Mouse (Mus musculus): ENCODE results near the gene H2-Oa. TPM values are rescaled to one million over a fixed set of nuclear protein-coding genes. Genes with fewer than 3 reads are reported as not detected.
"Not testable (repeated sequence)": the region's sequence is repeated elsewhere in the genome, so short reads cannot be mapped to it uniquely, and the experiment has no call there.

Gene H2-Oa
- polyA plus RNA-seq, 1 experiment from 2014 or later: 0.79 TPM

- peaks cover 55% of the 10 kb centered on the region for H3K27me3 ChIP-seq
- H3K4me3 ChIP-seq: no peak overlapping the region
- no peaks in the 10 kb centered on the region for H3K9me3 ChIP-seq
- no peak overlapping the region for H3K4me2 ChIP-seq
- no peak overlapping the region for H3K27ac ChIP-seq
- H3K36me3 ChIP-seq: no peaks in the 10 kb centered on the region
- no peak for ATAC-seq (ENCODE audit: insufficient number of reproducible peaks, low FRiP score, low TSS enrichment, low read depth)
- WGBS: 71% methylated on average over 7 of the region's 7 CpGs
- no peak overlapping the region for H3K9ac ChIP-seq
- H3K4me1 ChIP-seq: peaks cover 20% of the 10 kb centered on the region
These were observed 45.5 kb downstream of the H2-Oa start for GRCm38 (mm10) chr17:34137601-34138000.

- H3K4me2 ChIP-seq: no peak overlapping the region
- WGBS: 71% methylated on average over 7 of the region's 7 CpGs
These were observed 46.5 kb downstream of the H2-Oa start for GRCm38 (mm10) chr17:34138655-34139054.

GRCm38 (mm10) chr17:34139416-34139815 is 47.3 kb downstream of the H2-Oa start:
- Histone ChIP-seq H3K9ac (peak overlapping the region; percentile 18; the same call in 1 of the 2 replicates), H3K9me3 (no peaks in the 10 kb centered on the region), H3K4me3 (peak overlapping the region; percentile 33), H3K36me3 (no peaks in the 10 kb centered on the region), H3K4me1 (peaks cover 26% of the 10 kb centered on the region), H3K4me2 (peak overlapping the region; percentile 54), H3K27ac (no peak overlapping the region), H3K27me3 (peaks cover 55% of the 10 kb centered on the region)
- WGBS: 3% methylated on average over 16 of the region's 16 CpGs
- ATAC-seq (ENCODE audit: insufficient number of reproducible peaks, low FRiP score, low TSS enrichment, low read depth): no peak

More at GRCm38 (mm10) chr17:34138655-34139054, 46.5 kb downstream of the H2-Oa start:
- Histone ChIP-seq H3K9me3 (no peaks in the 10 kb centered on the region), H3K27me3 (peaks cover 55% of the 10 kb centered on the region), H3K4me1 (peaks cover 26% of the 10 kb centered on the region), H3K27ac (no peak overlapping the region), H3K9ac (no peak overlapping the region), H3K36me3 (no peaks in the 10 kb centered on the region), H3K4me3 (no peak overlapping the region)
- ATAC-seq (ENCODE audit: insufficient number of reproducible peaks, low FRiP score, low TSS enrichment, low read depth): no peak

GRCm38 (mm10) chr17:34140240-34140639 is 48.1 kb downstream of the H2-Oa start:
- Histone ChIP-seq H3K4me2 (no peak overlapping the region), H3K9me3 (no peaks in the 10 kb centered on the region), H3K4me1 (peaks cover 26% of the 10 kb centered on the region), H3K27me3 (peaks cover 55% of the 10 kb centered on the region), H3K4me3 (no peak overlapping the region), H3K9ac (no peak overlapping the region), H3K36me3 (no peaks in the 10 kb centered on the region), H3K27ac (no peak overlapping the region)
- no peak for ATAC-seq (ENCODE audit: insufficient number of reproducible peaks, low FRiP score, low TSS enrichment, low read depth)
- 15% methylated on average over 5 of the region's 5 CpGs for WGBS

- Histone ChIP-seq H3K27me3 (peaks cover 52% of the 10 kb centered on the region), H3K9ac (no peak overlapping the region), H3K4me2 (no peak overlapping the region), H3K9me3 (no peaks in the 10 kb centered on the region), H3K4me1 (peaks cover 21% of the 10 kb centered on the region), H3K36me3 (no peaks in the 10 kb centered on the region), H3K27ac (no peak overlapping the region), H3K4me3 (no peak overlapping the region)
- WGBS: 61% methylated on average over 4 of the region's 4 CpGs
- ATAC-seq (ENCODE audit: insufficient number of reproducible peaks, low FRiP score, low TSS enrichment, low read depth): no peak
These were observed 49.3 kb downstream of the H2-Oa start for GRCm38 (mm10) chr17:34141448-34141847.

- H3K27ac ChIP-seq: no peak overlapping the region
- no peaks in the 10 kb centered on the region for H3K9me3 ChIP-seq
- no peak overlapping the region for H3K4me3 ChIP-seq
- H3K27me3 ChIP-seq: peaks cover 41% of the 10 kb centered on the region
- H3K4me2 ChIP-seq: no peak overlapping the region
- H3K36me3 ChIP-seq: no peaks in the 10 kb centered on the region
- 48% methylated on average over 7 of the region's 7 CpGs for WGBS
- peaks cover 21% of the 10 kb centered on the region for H3K4me1 ChIP-seq
- ATAC-seq (ENCODE audit: insufficient number of reproducible peaks, low FRiP score, low TSS enrichment, low read depth): no peak
- no peak overlapping the region for H3K9ac ChIP-seq
These were observed 50.4 kb downstream of the H2-Oa start for GRCm38 (mm10) chr17:34142456-34143010.

- Histone ChIP-seq H3K27me3 (peaks cover 37% of the 10 kb centered on the region), H3K36me3 (no peaks in the 10 kb centered on the region), H3K9me3 (no peaks in the 10 kb centered on the region), H3K4me3 (no peak within 1 kb of the TSS), H3K4me2 (no peak within 1 kb of the TSS), H3K27ac (no peak within 1 kb of the TSS), H3K4me1 (peaks cover 21% of the 10 kb centered on the region), H3K9ac (no peak within 1 kb of the TSS)
- no peak for ATAC-seq (ENCODE audit: insufficient number of reproducible peaks, low FRiP score, low TSS enrichment, low read depth)
- WGBS: 36% methylated on average over 7 of the region's 7 CpGs
These were observed 50.9 kb downstream of the H2-Oa start, which contains the start of gene H2-DMb2 for GRCm38 (mm10) chr17:34143033-34143432. TSS of gene H2-DMb2 (plus strand) at chr17:34143307.

GRCm38 (mm10) chr17:34143461-34143860 is 51.3 kb downstream of the H2-Oa start:
- H3K4me3 ChIP-seq: no peak overlapping the region
- no peak for ATAC-seq (ENCODE audit: insufficient number of reproducible peaks, low FRiP score, low TSS enrichment, low read depth)
- no peak overlapping the region for H3K27ac ChIP-seq
- WGBS: 73% methylated on average over 4 of the region's 5 CpGs
- H3K27me3 ChIP-seq: peaks cover 33% of the 10 kb centered on the region
- H3K9me3 ChIP-seq: no peaks in the 10 kb centered on the region
- no peaks in the 10 kb centered on the region for H3K36me3 ChIP-seq
- H3K4me1 ChIP-seq: peaks cover 21% of the 10 kb centered on the region
- no peak overlapping the region for H3K9ac ChIP-seq
- H3K4me2 ChIP-seq: no peak overlapping the region

GRCm38 (mm10) chr17:34144221-34144620 is 52.1 kb downstream of the H2-Oa start:
- H3K36me3 ChIP-seq; H3K9me3 ChIP-seq; H3K27ac ChIP-seq; H3K4me3 ChIP-seq; H3K9ac ChIP-seq; ATAC-seq (ENCODE audit: insufficient number of reproducible peaks, low FRiP score, low TSS enrichment, low read depth); H3K4me2 ChIP-seq: not testable (repeated sequence)
- peaks cover 18% of the 10 kb centered on the region for H3K4me1 ChIP-seq
- WGBS: 90% methylated on average over 4 of the region's 4 CpGs
- H3K27me3 ChIP-seq: peaks cover 25% of the 10 kb centered on the region

Other genes starting within 250 kb of the H2-Oa start
- gene Cd320, start 249.2 kb upstream of the H2-Oa start, polyA plus RNA-seq (2015; fragmentation: Nextera tagmentation; extraction: Ambion mirVana): 53.1 and 54.8 TPM in 2 replicates
- gene Gm7029, start 218.5 kb upstream of the H2-Oa start, polyA plus RNA-seq (2015; fragmentation: Nextera tagmentation; extraction: Ambion mirVana): not detected in 2 replicates
- 3.5 and 7.7 TPM in 2 replicates for gene Kifc1, start 201.7 kb upstream of the H2-Oa start, polyA plus RNA-seq (2015; fragmentation: Nextera tagmentation; extraction: Ambion mirVana)
- gene Platr17, start 187.2 kb upstream of the H2-Oa start, polyA plus RNA-seq (2015; fragmentation: Nextera tagmentation; extraction: Ambion mirVana): 0.19 and 0.30 TPM in 2 replicates
- 47.2 and 55.7 TPM in 2 replicates for gene Daxx, start 182.9 kb upstream of the H2-Oa start, polyA plus RNA-seq (2015; fragmentation: Nextera tagmentation; extraction: Ambion mirVana)
- gene Tapbp, start 176.4 kb upstream of the H2-Oa start, polyA plus RNA-seq (2015; fragmentation: Nextera tagmentation; extraction: Ambion mirVana): 42.1 and 46.3 TPM in 2 replicates
- 14.0 and 15.5 TPM in 2 replicates for gene Zbtb22, start 176.4 kb upstream of the H2-Oa start, polyA plus RNA-seq (2015; fragmentation: Nextera tagmentation; extraction: Ambion mirVana)
- 51.8 and 58.5 TPM in 2 replicates for gene Rgl2, start 162.8 kb upstream of the H2-Oa start, polyA plus RNA-seq (2015; fragmentation: Nextera tagmentation; extraction: Ambion mirVana)
- gene Pfdn6, start 152.0 kb upstream of the H2-Oa start, polyA plus RNA-seq (2015; fragmentation: Nextera tagmentation; extraction: Ambion mirVana): 132 and 139 TPM in 2 replicates
- gene Wdr46, start 151.7 kb upstream of the H2-Oa start, polyA plus RNA-seq (2015; fragmentation: Nextera tagmentation; extraction: Ambion mirVana): 31.4 and 36.0 TPM in 2 replicates
- 5.9 and 8.3 TPM in 2 replicates for gene B3galt4, start 140.9 kb upstream of the H2-Oa start, polyA plus RNA-seq (2015; fragmentation: Nextera tagmentation; extraction: Ambion mirVana)
- 46.5 and 50.4 TPM in 2 replicates for gene Vps52, start 136.5 kb upstream of the H2-Oa start, polyA plus RNA-seq (2015; fragmentation: Nextera tagmentation; extraction: Ambion mirVana)
- 1,572 and 1,837 TPM in 2 replicates for gene Rps18, start 136.3 kb upstream of the H2-Oa start, polyA plus RNA-seq (2015; fragmentation: Nextera tagmentation; extraction: Ambion mirVana)
- gene H2-K1, start 92.0 kb upstream of the H2-Oa start, polyA plus RNA-seq (2015; fragmentation: Nextera tagmentation; extraction: Ambion mirVana): 25.5 and 31.3 TPM in 2 replicates
- 18.1 and 18.9 TPM in 2 replicates for gene Ring1, start 67.7 kb upstream of the H2-Oa start, polyA plus RNA-seq (2015; fragmentation: Nextera tagmentation; extraction: Ambion mirVana)
- 45.0 and 50.3 TPM in 2 replicates for gene H2-Ke6, start 64.3 kb upstream of the H2-Oa start, polyA plus RNA-seq (2015; fragmentation: Nextera tagmentation; extraction: Ambion mirVana)
- gene Slc39a7, start 60.7 kb upstream of the H2-Oa start, polyA plus RNA-seq (2015; fragmentation: Nextera tagmentation; extraction: Ambion mirVana): 258 and 259 TPM in 2 replicates
- 44.4 and 52.5 TPM in 2 replicates for gene Rxrb, start 60.5 kb upstream of the H2-Oa start, polyA plus RNA-seq (2015; fragmentation: Nextera tagmentation; extraction: Ambion mirVana)
- gene Col11a2, start 52.9 kb upstream of the H2-Oa start, polyA plus RNA-seq (2015; fragmentation: Nextera tagmentation; extraction: Ambion mirVana): 94.4 and 96.5 TPM in 2 replicates
- gene H2-DMa, start 27.2 kb downstream of the H2-Oa start, polyA plus RNA-seq (2015; fragmentation: Nextera tagmentation; extraction: Ambion mirVana): 13.4 and 15.2 TPM in 2 replicates
- gene Brd2, start 30.3 kb downstream of the H2-Oa start, polyA plus RNA-seq (2015; fragmentation: Nextera tagmentation; extraction: Ambion mirVana): 104 and 112 TPM in 2 replicates
- gene H2-DMb2, start 51.0 kb downstream of the H2-Oa start, polyA plus RNA-seq (2015; fragmentation: Nextera tagmentation; extraction: Ambion mirVana): 0.37 and 0.38 TPM in 2 replicates
- 2.6 and 3.3 TPM in 2 replicates for gene H2-DMb1, start 60.7 kb downstream of the H2-Oa start, polyA plus RNA-seq (2015; fragmentation: Nextera tagmentation; extraction: Ambion mirVana)
- gene Tap1, start 95.2 kb downstream of the H2-Oa start, polyA plus RNA-seq (2015; fragmentation: Nextera tagmentation; extraction: Ambion mirVana): 13.2 and 13.4 TPM in 2 replicates
- gene Psmb9, start 95.4 kb downstream of the H2-Oa start, polyA plus RNA-seq (2015; fragmentation: Nextera tagmentation; extraction: Ambion mirVana): 3.1 and 3.4 TPM in 2 replicates
- gene Psmb8, start 105.4 kb downstream of the H2-Oa start, polyA plus RNA-seq (2015; fragmentation: Nextera tagmentation; extraction: Ambion mirVana): 11.7 and 12.1 TPM in 2 replicates
- 5.9 and 6.1 TPM in 2 replicates for gene Tap2, start 111.2 kb downstream of the H2-Oa start, polyA plus RNA-seq (2015; fragmentation: Nextera tagmentation; extraction: Ambion mirVana)
- gene H2-Ob, start 146.6 kb downstream of the H2-Oa start, polyA plus RNA-seq (2015; fragmentation: Nextera tagmentation; extraction: Ambion mirVana): 0.32 TPM in 1 of 2 replicates, not detected in the other
- 5.8 and 7.5 TPM in 2 replicates for gene H2-Ab1, start 165.3 kb downstream of the H2-Oa start, polyA plus RNA-seq (2015; fragmentation: Nextera tagmentation; extraction: Ambion mirVana)
- gene H2-Aa, start 195.5 kb downstream of the H2-Oa start, polyA plus RNA-seq (2015; fragmentation: Nextera tagmentation; extraction: Ambion mirVana): 2.9 and 3.3 TPM in 2 replicates
- gene H2-Eb1, start 213.5 kb downstream of the H2-Oa start, polyA plus RNA-seq (2015; fragmentation: Nextera tagmentation; extraction: Ambion mirVana): 3.3 and 3.8 TPM in 2 replicates
- not detected in 2 replicates for gene H2-Eb2, start 233.3 kb downstream of the H2-Oa start, polyA plus RNA-seq (2015; fragmentation: Nextera tagmentation; extraction: Ambion mirVana)